Mouse (Mus musculus) lung, postnatal 25 days (tissue): ENCODE data around the gene Zmynd8.

Experiments
- DNase-seq: peaks from one replicate; pipeline ENCODE4 v3.0.0; 2022; ENCODE audit warnings: low spot score

The Zmynd8 gene

DNA sequence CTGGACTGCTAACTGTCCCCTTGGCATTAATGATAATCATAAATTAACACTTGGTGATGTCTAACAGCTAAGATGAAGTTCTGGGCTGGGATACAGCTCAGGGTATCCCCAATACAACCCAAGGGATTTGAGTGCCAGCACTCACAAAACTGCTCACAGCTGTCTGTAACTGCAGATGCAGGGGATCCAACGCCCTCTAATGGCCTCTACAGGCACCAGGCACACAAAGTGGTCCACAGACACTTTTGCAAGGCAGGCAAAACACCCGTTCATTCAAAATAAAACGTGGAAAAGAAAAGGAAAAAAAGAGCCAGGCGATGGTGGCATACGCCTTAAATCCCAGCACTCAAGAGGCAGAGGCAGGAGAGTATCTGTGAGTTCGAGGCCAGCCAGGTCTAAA lies 658 bp upstream of the Zmynd8 start:
- DNase-seq = no peak

DNA sequence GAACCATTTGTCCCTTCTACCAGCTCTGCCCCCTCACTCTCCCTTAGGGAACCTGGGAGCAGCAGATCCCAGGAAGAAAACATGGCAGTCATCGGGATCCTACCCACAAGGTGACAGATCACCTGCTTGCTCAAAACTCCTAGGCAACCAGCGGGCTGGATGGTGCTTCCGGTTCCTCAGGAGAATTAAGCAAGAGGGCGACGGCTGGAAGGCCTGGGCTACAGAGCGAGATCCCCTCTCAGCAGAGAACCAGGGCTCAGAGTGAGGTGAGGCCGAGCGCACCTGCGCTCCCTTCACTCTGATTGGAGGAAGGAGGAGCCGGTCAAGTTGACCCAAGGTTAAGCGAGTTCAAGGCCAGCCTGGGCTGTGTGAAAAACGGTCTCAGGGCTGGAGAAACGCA lies 2.6 kb downstream of the Zmynd8 start:
- no peak for DNase-seq

DNA sequence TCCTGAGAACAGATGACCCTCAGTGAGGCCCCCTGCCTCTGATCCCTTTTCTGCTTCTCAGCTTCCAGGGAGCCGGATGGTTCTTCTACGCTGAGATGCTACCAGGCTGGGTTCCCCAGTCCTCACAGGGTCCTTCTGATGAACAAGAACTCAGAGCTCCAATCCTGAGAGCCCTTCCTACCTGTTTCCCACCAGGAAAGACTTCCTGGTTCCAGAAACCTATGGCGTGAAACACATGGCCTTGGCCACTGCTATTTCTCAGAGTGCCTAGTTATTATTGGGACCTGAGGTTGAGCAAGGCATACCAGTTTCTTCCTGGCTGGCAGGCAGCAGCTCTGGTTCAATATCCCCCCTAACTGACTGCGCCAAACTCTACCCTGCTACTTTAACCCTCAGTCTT lies 3.1 kb downstream of the Zmynd8 start:
- no peak for DNase-seq

DNA sequence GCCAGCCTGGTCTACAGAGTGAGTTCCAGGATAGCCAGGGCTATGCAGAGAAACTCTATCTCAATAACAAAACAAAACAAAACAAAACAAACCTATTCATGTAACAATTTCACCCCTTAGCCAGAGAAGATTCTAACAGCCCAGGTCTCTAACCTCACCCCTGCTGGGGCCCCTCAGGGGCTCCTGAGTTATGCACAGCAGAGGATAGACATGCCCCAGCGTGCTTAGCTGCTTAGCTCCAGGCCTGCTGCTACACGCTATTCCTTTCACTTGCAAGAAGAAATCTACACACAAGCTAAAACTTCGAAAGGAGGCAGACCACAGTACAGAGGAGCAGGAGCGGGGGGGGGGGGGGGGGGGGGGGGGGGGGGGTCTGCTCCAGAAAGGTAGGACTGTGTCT lies 4.3 kb downstream of the Zmynd8 start:
- no peak for DNase-seq

DNA sequence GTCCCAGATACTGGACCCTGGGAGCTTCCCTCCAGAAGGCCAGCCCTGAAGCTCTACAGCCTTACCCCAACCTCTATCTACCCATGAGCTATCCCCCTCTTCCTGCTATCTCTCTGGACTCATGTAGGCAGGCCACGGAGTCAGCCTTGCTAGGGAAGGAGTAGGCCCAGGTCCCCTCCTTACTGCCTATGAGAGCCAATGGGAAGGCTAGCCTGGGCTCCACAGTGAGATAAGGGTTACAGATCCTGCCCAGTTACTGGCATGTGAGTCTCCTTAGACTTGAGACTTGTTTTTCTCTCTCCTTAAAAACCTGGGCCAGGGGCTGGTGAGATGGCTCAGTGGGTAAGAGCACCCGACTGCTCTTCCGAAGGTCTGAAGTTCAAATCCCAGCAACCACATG lies 5.6 kb downstream of the Zmynd8 start:
- no peak for DNase-seq

DNA sequence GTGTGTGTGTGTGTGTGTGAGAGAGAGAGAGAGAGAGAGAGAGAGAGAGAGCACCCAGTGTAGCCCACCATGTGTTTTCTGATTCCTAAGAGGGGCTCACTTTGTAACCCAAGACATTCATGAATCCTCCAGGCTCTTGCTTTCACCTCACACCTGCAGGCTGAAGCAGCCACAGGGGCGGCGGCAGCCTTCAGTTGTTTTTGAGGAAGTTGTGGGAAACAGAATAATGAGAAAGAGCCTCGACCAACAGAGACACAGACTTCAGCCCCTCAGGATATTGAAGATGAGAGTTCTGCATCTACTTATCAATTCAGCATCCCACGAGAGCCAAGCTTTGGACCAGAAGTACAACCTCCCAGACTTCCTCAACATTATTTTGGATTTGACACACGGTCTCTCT lies 6.2 kb downstream of the Zmynd8 start:
- no peak for DNase-seq

DNA sequence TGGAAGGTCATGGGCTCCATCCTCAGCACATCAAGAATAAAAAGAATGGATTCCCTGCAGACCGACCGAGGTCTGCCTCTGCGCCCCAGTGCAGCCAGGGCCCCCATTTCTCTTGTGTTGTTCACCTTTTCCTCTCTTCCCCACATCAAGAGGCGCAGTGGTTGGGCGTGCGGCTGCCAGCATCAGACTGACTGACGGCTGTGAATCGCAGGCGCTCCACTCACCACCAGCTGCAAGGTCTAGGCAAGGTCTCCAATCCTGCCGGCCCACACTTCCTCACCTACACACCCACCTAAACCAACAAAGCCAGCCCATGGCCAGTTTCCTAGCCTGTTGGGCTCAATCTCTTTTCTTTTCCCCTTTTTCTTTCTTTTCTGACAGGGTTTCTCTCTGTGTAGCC lies 8.4 kb downstream of the Zmynd8 start:
- no peak for DNase-seq

DNA sequence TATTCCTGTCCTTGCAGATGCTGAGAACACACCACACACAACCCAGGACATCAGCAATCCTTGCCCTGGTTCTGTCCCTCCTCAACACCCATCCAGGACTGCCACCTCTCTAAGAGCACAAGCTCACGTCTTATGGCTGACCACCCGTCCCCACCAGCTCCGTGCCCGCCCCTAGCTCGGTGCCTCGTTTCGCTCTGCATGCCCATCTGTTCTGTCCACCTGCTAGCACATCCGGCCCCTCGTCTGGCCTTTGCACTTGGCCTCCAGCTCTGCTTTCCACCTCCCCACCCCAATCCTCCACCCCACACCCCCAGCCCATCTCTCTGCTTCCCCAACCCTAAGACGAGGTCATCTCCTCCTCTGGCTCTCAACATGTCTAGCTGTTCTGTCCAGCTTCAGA lies 8.9 kb downstream of the Zmynd8 start:
- no peak for DNase-seq

DNA sequence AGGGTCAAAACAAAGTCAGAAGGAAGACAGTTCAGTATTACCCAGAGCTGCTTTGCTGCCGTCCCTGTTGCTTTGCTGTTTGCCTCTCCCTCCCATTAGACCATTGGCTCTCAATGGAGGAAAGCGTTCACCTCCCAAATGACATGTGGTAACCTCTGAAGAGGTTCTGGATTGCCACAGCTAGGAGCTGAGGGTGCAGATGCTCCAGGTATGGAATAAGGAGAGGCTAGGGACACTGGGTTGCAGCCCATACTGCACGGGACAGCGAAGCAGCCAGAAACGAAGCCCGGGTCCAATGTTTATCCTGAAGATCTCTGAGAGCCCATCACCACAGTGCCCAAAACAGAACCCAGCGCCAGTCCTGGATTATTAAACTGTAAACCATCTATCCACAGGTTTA lies 9.6 kb downstream of the Zmynd8 start:
- DNase-seq = no peak

DNA sequence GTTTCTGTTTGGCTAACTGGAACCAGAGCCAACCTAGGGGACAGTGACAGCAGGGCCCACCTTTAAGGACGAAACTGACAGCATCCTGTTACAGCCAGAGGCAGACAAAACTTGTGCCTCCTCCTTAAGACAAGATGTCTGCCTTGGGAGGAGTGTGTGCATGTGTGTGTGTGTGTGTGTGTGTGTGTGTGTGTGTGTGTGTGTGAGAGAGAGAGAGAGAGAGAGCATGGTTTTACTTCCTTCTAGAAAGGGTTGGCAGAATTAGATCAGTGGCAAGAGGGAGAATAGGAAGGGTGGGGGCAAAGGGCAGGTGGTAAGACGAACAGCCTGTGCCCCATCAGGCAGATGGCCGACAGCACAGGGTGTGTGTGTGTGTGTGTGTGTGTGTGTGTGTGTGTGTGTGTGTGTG lies 10.0 kb downstream of the Zmynd8 start:
- DNase-seq = no peak

DNA sequence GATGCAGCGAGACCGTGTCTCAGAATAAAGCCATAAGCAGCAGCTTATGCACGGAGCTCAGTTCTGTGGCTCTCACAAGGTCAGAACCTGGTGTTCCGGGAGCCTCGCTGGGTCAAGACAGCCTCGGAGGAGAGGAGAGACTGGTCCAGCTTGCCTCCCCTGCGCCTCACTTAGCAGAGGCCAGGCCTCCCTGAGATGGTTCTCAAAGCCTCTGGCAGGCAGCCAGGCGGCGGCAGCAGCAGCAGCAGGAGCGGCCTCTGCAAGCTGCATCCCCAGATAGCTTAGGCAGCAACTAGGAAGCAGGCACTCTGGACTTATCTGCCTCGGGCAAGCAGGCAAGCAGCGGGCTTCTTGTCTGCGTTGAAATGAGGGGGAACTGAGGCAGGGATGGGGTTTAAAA lies 10.4 kb downstream of the Zmynd8 start:
- no peak for DNase-seq

DNA sequence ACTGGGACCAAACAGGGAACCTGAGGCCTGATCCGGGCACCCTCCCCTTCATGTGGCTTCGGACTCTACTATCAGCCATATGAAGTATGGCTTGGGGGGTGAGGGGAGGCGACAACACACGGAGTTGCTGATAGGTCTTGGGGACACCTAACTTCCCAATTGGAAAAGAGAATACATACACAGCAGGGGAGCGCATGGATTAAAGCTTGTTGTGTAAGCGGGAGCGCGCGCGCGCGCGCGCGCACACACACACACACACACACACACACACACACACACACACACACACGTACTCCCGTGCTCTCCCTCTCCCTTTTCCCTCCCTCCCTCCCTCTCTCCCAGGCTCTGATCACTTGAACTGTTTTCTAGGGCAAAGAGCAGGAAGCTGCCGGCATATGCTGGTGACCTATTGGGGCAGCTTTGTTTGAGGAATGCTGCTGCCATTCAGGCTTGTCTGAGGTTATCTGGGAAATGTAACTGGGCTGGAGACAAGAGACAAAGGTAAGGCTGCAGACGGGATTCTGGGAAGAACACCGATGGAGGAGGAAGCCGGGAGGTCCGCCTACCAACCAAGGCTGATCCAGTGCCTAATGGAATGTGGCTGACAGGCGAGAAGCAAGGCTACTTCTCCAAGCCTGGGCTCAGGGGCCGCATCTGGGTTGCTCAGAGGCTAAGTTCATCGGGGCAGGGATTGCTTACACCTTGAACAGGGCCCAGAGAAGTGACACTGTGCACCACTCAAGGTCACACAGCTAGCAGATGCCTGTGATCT lies 11.8 kb downstream of the Zmynd8 start:
- no peak for DNase-seq

DNA sequence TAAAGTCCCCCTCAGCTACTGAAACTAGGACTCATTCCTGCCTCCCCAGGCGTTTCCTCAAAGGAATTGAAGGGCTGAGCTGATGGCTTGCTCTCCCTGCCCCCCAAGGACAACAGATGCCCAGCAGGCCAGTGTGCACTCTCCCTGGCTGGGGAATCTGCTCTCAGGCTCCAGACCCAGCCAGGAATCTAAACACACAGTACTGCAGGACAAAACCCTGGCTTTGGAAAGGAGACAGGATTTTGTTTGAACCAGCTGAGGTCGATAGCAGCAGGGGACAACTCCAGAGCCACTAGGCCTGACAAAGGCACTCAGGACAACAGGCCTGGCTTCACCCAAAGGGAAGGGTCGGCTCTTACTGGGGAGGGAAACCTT lies 12.3 kb downstream of the Zmynd8 start:
- DNase-seq = no peak

DNA sequence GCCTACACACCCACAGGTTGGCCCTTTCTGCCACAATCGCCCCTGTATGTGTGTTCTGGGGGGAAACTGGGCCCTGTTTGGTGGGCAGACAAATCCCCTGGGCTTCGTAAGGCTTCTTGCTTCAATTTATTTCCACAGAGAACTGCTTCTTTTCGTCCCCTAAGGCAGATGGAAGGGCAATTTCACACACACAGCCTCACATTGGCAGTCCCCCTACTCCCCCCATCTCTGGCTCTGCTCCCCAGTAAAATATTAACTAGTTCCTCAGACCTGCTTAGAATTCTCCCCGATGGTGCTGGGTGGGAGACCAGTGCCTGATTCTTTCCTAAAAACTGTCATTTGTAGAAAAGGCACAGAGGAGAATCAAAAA lies 12.9 kb downstream of the Zmynd8 start:
- no peak for DNase-seq

DNA sequence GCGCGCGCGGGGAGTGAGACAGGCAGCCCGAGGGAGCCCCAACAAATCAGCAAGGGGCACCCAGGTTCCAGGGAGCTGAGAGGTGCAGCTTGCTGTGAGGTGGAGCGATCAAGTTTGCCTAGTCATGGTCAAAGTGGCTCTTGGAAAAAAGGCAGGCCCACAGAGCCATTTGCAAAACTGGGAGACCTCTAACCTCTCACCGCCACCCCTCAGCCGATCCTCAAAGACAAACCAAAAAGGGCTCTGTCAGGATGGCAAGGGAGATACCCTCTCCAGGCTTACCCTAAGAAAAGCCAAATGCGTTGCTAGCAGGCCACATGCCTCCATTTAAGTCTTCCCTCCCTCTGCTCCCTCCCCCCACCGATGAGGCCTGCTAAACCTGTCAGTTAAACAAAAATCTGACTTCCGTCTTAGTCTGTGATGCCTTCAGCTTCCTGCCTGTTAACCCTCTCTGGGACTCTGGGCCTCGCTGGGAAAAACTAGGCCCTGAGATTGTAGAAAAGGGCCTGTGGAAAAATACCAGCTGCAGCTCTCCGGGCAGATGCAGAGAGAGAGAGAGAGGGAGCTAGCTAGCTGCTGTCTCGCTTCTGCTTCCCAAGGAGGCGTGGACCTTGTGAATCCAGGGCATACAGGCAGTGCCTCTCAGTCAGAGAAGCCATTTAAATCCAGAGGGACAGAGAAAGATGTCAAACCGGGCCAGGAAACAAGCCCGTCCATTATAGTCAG lies 13.4 kb downstream of the Zmynd8 start:
- DNase-seq = no peak

DNA sequence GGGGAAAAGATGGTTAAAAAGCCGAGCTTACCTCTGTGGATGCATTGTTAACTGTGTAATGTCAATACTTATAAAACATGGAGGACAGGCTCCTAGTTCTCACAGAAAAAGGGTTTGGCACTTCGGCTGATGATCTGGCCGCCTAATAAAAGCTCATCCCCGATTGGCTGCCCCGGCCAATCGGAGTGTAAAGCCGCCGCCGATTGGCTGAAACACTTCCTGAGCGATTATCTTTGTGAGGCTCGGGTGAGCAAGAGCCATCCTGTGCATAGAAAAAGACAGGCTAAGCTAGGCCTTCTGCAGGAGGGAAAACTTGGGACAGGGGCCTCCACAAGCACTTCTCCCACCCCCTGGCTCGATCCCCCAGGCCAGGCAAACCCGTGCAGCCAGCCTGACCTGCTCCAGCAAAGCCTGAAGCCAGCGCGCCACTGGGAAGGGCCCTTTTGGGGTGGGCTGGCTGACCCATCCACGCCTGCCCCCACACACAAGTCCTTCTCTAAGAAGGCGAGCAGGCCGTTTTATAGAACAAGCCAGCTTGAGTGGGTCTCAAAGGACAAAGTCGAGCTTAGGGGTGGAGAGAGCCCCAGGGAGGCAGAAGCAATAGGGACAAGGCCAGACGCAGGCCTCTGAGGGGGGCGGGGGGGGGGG lies 14.1 kb downstream of the Zmynd8 start:
- peak; percentile 96 for DNase-seq

DNA sequence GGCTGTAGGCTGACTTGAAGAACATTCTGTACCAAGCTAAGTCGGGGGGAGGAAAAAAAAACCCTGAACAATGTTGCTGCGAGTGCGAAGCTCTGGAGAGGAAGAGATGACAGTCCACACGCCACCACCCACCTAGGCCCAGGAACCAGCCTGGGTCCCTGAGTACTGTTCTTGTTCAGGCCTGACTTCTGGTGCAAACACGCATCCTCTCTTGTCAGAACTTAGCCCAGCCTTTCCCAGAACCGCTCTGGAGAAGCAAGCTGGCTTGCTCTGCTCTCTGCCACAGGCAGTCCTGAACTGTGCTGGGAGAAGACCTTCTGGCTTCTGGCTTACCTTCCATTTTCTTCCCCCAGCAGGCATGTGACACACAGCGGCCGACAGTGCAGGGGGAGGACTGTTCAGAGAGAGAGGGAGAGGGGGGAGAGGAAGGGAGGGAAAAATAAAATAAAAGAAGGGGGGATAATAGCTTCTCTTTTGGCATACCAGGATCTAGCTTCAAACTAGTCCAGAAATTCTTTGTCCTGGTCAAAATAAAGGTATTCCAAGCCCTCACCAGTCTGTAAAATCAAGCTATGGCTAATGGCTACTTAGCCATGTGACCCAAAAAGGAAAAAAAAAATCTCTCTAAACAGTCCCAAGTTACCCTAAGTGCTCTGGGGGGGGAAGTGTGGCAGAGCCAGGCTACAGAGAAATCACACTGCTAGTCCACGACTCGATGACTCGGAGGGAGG lies 14.8 kb downstream of the Zmynd8 start:
- peak; percentile 85 for DNase-seq

DNA sequence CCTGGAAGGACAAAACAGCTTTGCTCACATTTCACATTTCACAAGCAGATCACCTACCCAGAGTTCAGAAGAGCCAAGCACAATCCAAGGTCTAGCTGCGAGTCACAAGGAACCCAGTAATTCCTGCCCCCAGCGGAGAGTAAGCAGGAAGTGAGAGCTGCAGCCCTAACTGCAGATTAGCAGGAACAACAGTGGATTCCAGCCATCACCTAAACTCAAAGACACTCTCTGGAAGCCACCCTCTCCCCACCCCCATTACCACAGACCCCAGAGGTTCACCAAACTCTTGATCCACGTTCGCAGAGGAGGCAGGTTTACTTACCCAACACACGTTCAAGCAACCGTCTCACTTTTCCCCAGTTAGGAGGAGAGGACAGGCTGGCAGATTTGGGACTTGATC lies 15.8 kb downstream of the Zmynd8 start:
- DNase-seq = no peak

DNA sequence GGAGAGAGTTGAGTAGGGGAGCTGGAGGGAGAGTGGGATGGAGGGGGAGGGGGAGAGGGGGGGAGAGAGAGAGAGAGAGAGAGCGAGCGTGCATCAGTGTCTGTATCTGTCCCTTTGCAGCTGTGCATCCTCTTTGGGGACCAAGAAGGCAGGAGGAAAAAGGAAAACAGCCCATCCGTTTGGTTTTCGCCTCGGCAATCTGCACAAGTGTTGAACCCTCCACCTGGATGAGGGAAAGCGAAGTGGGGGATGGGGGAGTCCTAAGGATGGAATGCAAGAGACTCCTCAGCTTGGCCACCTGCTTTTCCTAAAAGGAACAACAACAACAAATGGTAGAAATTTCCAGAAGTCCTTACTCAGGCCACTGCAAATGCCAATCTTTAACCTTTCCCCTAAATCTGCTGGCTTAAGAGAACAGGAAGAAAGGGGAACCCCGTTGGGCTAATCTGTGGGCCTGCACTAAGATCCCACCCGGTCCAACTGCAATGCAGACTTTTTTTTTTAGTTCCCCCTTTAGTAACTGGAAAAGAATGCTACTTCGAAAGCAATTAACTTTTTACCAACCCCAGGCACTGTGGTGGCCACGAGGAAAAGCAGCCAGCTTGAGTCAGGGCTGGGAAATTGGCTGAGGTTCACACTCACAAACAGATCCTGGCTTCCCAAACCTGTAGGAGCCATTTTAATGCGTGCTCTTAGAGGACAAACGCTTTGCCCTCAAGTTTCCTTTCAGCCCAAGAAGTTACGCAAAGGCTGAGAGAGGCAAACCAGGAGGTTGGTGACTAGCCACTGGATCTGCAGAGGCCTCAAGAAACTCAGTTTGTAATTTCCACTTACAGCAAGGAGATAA lies 17.0 kb downstream of the Zmynd8 start:
- no peak for DNase-seq

DNA sequence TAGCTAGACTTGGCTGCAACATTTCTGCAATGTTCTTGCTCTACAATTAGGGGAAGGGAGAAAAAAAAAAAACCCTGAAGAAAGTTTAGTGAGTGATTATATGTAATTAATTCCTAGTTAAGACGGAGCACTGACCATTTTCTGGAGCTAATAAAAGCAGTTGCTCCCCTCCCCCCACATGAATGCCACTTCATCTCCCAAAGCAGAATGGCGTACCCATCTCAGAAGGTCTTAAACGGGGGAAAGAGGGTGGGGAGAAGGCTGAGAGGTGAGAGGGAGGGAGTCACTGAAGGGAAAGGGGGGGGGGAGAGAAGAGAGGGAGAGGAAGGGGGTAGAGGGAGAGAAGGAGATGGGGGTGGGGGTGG lies 17.6 kb downstream of the Zmynd8 start:
- DNase-seq = no peak

DNA sequence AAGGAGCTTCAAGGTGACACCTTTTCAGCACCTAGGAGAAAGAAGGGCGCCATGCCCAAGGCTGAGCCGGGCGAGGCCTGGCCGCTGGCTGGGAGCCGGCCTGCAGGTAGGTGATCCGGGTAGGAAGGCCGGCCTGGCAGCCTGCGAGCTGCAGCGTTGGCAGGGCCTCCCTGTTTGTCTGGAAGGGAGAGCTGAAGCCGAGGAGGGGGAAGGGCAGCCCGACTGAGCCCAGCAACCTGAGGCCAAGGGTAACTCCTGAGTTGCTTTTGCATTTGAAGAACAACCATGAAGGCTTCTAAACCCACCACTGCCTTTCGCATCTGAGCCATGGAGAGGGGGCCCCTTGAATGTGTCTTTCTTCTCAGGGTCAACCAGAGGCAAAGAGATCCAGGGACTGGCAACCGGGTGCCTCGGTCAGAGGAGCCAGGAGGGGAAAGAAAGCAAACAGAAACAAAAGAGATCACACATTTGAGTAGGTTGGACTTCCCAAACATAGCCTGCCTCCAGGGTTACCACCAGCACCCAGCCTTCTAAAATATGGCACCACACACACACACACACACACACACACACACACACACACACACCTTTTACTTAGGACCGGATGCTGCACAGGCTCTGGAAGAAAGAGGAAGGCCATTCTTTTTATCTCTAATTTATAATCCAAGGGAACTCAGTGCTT lies 18.2 kb downstream of the Zmynd8 start:
- peak; percentile 75 for DNase-seq
